Mouse (Mus musculus) frontal cortex, postnatal 14 days (tissue): ENCODE measurements around the gene Kmt2b.

Experiments
- DNase-seq, 2 experiments: peaks; one replicate each; pipeline ENCODE4 v3.0.0; 2022; ENCODE audit warnings: low spot score in 2 of 2

Gene Kmt2b

GRCm38 (mm10) chr7:30566033-30566432, 22.5 kb downstream of the Kmt2b start:
- DNase-seq, result no peak

- DNase-seq, result no peak
These were observed 23.5 kb downstream of the Kmt2b start, which contains the start of gene Igflr1 for GRCm38 (mm10) chr7:30564970-30565571. Gene Igflr1 (plus strand): TSS chr7:30565427.

- no peak for DNase-seq
These were observed 24.6 kb downstream of the Kmt2b start for GRCm38 (mm10) chr7:30563906-30564280.

GRCm38 (mm10) chr7:30563117-30563905, 25.2 kb downstream of the Kmt2b start, which contains the start of the genes U2af1l4, Gm49396 and Psenen:
Gene U2af1l4 (plus strand): TSS chr7:30563301.
Gene Gm49396 (plus strand): TSS chr7:30563344.
Gene Psenen (minus strand): TSS chr7:30563627.
- DNase-seq, result peak; percentile 89 to 92

- peak in 1 of 2 experiments; percentile 50 for DNase-seq
These were observed 25.9 kb downstream of the Kmt2b start for GRCm38 (mm10) chr7:30562526-30563116.

- no peak for DNase-seq
These were observed 28.2 kb downstream of the Kmt2b start for GRCm38 (mm10) chr7:30560296-30560695.

GRCm38 (mm10) chr7:30559443-30559954, 29.0 kb downstream of the Kmt2b start, which contains the start of gene Lin37:
Gene Lin37 (minus strand): TSS chr7:30559838.
- DNase-seq, result peak; percentile 96 to 98

- DNase-seq, result no peak
These were observed 29.7 kb downstream of the Kmt2b start for GRCm38 (mm10) chr7:30558656-30559442.

GRCm38 (mm10) chr7:30557901-30558514, 30.5 kb downstream of the Kmt2b start:
- DNase-seq, result no peak

GRCm38 (mm10) chr7:30556894-30557536, 31.5 kb downstream of the Kmt2b start:
- DNase-seq, result no peak

GRCm38 (mm10) chr7:30553810-30554584, 34.5 kb downstream of the Kmt2b start:
- DNase-seq, result no peak

- no peak for DNase-seq
These were observed 35.4 kb downstream of the Kmt2b start for GRCm38 (mm10) chr7:30553021-30553589.

GRCm38 (mm10) chr7:30552102-30553020, 36.2 kb downstream of the Kmt2b start, which contains the start of the genes Hspb6 and Proser3:
Gene Hspb6 (plus strand): TSS chr7:30552178.
Gene Proser3 (minus strand): TSS chr7:30552299.
- DNase-seq, result peak; percentile 93 to 95

GRCm38 (mm10) chr7:30551445-30552101, 37.0 kb downstream of the Kmt2b start:
- no peak for DNase-seq

GRCm38 (mm10) chr7:30550603-30551002, 37.9 kb downstream of the Kmt2b start:
- no peak for DNase-seq

GRCm38 (mm10) chr7:30549880-30550279, 38.6 kb downstream of the Kmt2b start:
- DNase-seq, result no peak

- DNase-seq, result no peak
These were observed 44.2 kb downstream of the Kmt2b start for GRCm38 (mm10) chr7:30544327-30544726.

GRCm38 (mm10) chr7:30540572-30540971, 48.0 kb downstream of the Kmt2b start:
- DNase-seq, result no peak
